Mouse (Mus musculus) heart, postnatal 0 days (tissue): ENCODE measurements around the gene Tmem11.

Experiments used
- CTCF ChIP-seq: IDR thresholded peaks from 2 replicates; pipeline ENCODE4 v1.5.1; 2016; ENCODE audit warnings: antibody characterized with exemption, control low read depth, low read depth
- EP300 ChIP-seq: IDR thresholded peaks from 2 replicates; pipeline ENCODE4 v1.6.1; 2016; ENCODE audit warnings: antibody characterized with exemption, low read depth

DNA sequence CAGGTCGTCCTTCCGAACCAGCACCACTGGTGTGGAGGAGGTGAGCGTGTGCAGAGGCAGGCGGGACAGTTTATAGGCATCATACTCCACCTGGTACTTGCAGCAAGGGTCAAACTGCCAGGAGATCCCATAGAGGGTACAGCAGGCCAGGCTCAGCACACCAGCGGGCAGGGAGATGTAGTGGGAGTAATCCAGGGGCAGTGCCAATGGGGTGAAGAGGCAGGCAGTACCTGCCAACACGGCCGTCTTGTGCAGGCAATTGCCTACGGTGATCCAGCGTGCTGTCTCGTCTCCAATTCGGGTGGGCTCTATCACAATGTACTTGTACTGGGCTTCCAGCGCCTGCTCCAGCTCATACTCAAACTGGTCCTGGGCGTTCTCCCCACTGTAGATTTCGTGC is 14.2 kb downstream of the Tmem11 start:
- TF ChIP-seq CTCF (no peak), EP300 (no peak)
